Mouse (Mus musculus) testis, adult 2 months (tissue): ENCODE results near the gene Oxld1. TPM values are rescaled to one million over a fixed set of nuclear protein-coding genes. Genes with fewer than 3 reads are reported as not detected.
"Not testable (repeated sequence)": the region's sequence is repeated elsewhere in the genome, so short reads cannot be mapped to it uniquely, and the experiment has no call there.

ENCODE experiments used
- H3K27ac ChIP-seq: fragments of 200-500 bp; 2 replicates; pipeline ENCODE4 v1.5.1; 2012; ENCODE audit warnings: low read depth, low read length; ENCODE audit not compliant: control insufficient read depth, insufficient read depth
- H3K27me3 ChIP-seq: fragments of 200-500 bp; 2 replicates; pipeline ENCODE4 v1.6.1; 2012; ENCODE audit warnings: mild to moderate bottlenecking, low read length, moderate library complexity; ENCODE audit not compliant: control insufficient read depth, insufficient read depth
- H3K36me3 ChIP-seq: fragments of 200-500 bp; 2 replicates; pipeline ENCODE4 v1.6.1; 2012; ENCODE audit warnings: mild to moderate bottlenecking, low read length; ENCODE audit not compliant: control insufficient read depth, insufficient read depth
- H3K4me1 ChIP-seq: fragments of 200-500 bp; 2 replicates; pipeline ENCODE4 v1.6.1; 2012; ENCODE audit warnings: low read length; ENCODE audit not compliant: control insufficient read depth, insufficient read depth
- H3K4me3 ChIP-seq: fragments of 200-500 bp; 2 replicates; pipeline ENCODE4 v1.5.1; 2012; ENCODE audit warnings: low read depth, mild to moderate bottlenecking, low read length, moderate library complexity, mixed read lengths; ENCODE audit not compliant: control insufficient read depth
- CTCF ChIP-seq: fragments of 200-500 bp; IDR thresholded peaks from 2 replicates; pipeline ENCODE4 v1.5.1; 2012; ENCODE audit warnings: low read depth, mild to moderate bottlenecking, inconsistent platforms, low read length, moderate library complexity; ENCODE audit not compliant: control insufficient read depth, insufficient read depth, insufficient replicate concordance
- POLR2A ChIP-seq: fragments of 200-500 bp; IDR thresholded peaks from 2 replicates; pipeline ENCODE4 v1.6.1; 2012; ENCODE audit warnings: low read depth, mild to moderate bottlenecking, inconsistent platforms, low read length, moderate library complexity; ENCODE audit not compliant: control insufficient read depth
- polyA plus RNA-seq: library from polyadenylated mRNA; depleted of rRNA; stranded (reverse); fragments of >200 nt; gene quantifications from 2 replicates; pipeline ENCODE4 v1.2.3, GENCODE M21; 2012; rRNA removed

The Oxld1 gene
- polyA plus RNA-seq, 1 experiment, result 6.3 TPM

DNA sequence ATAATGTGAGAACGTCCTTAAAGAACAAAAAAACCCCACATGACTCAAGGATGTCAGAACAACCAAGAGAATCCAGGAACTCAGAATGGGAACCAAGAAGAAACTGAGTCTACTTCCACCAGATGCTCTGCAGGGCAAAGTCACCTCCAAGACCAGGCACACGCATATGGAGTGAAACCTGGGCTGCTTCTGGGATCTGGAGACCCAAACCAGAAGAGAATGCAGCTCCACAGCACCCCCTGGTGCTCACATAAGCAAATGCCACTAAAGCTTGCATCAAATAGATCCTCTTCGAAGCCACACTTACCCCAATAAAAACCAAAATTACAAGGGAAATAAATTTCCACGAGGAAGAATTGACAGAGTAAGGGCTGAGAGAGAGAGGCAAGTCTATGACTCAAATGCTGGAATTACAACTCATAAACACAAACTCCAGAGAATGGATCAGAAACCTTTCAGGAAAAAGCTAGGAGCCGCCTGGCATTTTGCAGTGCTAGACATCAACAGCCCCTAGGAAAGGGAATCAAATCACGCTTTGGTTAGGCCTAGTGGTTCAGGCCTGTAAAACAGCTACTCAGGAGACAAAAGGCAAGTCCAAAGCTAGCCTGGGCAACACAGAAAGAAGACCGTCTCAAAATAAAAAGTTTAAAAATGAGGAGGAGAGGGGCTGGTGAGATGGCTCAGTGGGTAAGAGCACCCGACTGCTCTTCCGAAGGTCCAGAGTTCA lies 34.1 kb downstream of the Oxld1 start:
- Histone ChIP-seq H3K27ac (peak overlapping the region; percentile 66), H3K4me1 (peaks cover 8% of the 10 kb centered on the region; the same call in 1 of the 2 replicates), H3K36me3 (peaks cover 5% of the 10 kb centered on the region), H3K4me3 (no peak overlapping the region), H3K27me3 (no peaks in the 10 kb centered on the region)
- TF ChIP-seq POLR2A (no peak), CTCF (peak; percentile 41; the same call in 1 of the 2 replicates)

DNA sequence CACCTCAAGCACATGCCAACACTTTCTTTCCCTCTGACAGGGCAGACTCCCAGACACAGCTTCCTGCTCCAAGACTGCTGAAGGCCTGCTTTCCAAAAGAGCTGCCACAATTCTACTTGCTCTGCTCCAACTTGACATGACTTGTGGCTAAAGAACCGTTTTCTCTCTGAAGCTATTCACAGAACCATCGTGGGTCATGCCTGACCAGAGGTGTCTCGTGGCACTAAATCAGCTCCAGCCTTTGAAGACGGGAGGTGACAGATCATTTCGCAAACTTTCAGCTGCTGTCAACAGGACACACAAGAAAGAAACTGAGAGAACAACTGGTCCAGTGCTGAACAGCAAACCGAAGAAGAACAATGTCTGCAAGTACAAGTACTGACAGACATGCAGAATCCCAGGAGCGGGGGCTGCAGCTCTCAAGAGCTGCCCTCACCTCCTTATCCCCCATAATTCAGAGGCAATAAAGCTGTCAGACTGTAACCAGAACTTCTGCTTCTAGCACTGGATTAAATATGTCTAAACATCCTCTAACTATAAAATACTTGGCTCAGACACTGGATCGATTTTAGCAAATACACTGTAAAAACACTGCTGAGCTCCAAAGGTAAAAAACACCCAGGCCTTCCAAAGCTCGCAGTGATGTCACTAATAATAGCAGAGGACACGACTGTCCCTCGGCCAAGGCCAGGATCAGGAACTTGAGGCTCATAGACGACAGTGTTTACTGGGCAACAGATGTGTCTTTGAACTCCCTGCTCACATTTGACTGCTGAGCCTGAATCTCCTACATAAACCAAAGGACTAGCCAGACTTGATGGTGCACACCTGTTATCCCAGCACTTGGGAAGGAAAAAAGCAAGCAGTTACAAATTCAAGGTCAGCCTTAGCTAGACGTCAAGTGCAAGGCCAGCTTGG lies 35.0 kb downstream of the Oxld1 start:
- no peaks in the 10 kb centered on the region for H3K27me3 ChIP-seq
- peaks cover 3% of the 10 kb centered on the region for H3K36me3 ChIP-seq
- peak overlapping the region; percentile 66 for H3K27ac ChIP-seq
- no peak overlapping the region for H3K4me3 ChIP-seq
- no peak for TF ChIP-seq CTCF
- no peak for TF ChIP-seq POLR2A
- peaks cover 8% of the 10 kb centered on the region; the same call in 1 of the 2 replicates for H3K4me1 ChIP-seq

DNA sequence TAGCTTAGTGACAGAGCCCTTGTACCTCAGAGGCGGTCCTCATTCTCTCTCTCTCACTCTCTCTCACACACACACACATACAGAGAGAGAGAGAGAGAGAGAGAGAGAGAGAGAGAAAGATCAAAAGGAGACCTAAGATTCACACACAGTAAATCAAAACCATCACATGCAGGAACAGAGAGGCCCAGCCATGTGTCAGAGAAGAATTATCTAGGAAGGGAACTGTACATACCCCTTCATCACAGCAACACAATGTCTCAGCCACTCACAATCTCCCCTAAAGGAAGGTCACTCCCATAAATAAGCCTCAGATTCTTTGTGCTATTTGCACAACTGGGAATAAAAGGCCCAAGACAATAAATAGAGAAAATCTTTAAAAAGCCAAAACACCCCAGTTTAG lies 39.3 kb downstream of the Oxld1 start:
- Histone ChIP-seq H3K27ac (peak overlapping the region; percentile 67), H3K4me3 (no peak overlapping the region), H3K36me3 (peaks cover 4% of the 10 kb centered on the region), H3K27me3 (no peaks in the 10 kb centered on the region), H3K4me1 (peaks cover 8% of the 10 kb centered on the region; the same call in 1 of the 2 replicates)
- TF ChIP-seq CTCF (no peak), POLR2A (no peak)

DNA sequence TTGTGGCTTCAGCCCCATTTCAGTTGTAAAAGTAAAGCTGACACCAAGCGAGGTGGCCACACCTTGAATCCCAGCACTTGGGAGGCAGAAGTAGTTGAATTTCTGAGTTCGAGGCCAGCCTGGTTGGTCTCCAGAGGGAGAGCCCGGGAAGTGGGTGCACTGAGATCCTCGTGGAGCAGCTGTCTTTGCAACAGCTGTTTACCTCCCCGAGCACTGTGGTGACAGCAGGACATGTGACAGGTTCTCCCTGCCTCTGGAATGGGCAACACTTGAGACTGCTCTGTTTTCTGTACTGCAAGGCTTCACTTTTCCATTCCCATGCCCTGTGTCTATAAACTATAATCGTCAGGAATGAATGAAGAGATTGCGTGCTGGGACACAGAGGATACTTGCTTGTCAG lies 40.0 kb downstream of the Oxld1 start:
- TF ChIP-seq CTCF, result no peak
- no peak for TF ChIP-seq POLR2A
- H3K36me3 ChIP-seq, result peaks cover 5% of the 10 kb centered on the region
- no peak overlapping the region for H3K4me3 ChIP-seq
- no peaks in the 10 kb centered on the region for H3K27me3 ChIP-seq
- H3K4me1 ChIP-seq, result peaks cover 8% of the 10 kb centered on the region; the same call in 1 of the 2 replicates
- H3K27ac ChIP-seq, result peak overlapping the region; percentile 19

DNA sequence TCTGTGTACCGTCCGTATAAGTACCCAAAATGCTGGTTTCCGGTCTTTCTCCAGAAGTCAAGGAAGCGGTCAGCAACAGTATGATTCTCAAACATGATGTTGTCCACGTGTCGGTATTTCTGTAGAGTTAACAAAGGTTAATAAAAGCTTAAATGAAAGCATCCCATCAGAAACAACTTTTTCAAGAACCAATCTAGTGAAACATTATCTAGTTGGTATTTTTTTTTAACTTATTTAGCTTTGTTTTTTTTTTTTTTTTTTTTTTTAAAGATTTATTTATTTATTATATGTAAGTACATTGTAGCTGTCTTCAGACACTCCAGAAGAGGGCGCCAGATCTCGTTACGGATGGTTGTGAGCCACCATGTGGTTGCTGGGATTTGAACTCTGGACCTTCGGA lies 44.2 kb downstream of the Oxld1 start:
- not testable (repeated sequence) for H3K36me3 ChIP-seq, H3K4me3 ChIP-seq, H3K27me3 ChIP-seq, H3K4me1 ChIP-seq, H3K27ac ChIP-seq

Other genes with a start within 250 kb of the Oxld1 start
- gene Bahcc1, start 225.1 kb downstream of the Oxld1 start, polyA plus RNA-seq, result 2.3 and 2.9 TPM in 2 replicates
- gene Actg1, start 109.5 kb downstream of the Oxld1 start, polyA plus RNA-seq, result 670 and 672 TPM in 2 replicates
- 1.6 and 2.1 TPM in 2 replicates for gene Fscn2, start 96.5 kb downstream of the Oxld1 start, polyA plus RNA-seq
- 57.8 and 67.1 TPM in 2 replicates for gene Faap100, start 79.3 kb downstream of the Oxld1 start, polyA plus RNA-seq
- gene Nploc4, start 20.4 kb downstream of the Oxld1 start, polyA plus RNA-seq, result 75.8 and 79.3 TPM in 2 replicates
- gene Tspan10, start 15.4 kb downstream of the Oxld1 start, polyA plus RNA-seq, result 0.47 and 0.51 TPM in 2 replicates
- 1.5 and 1.9 TPM in 2 replicates for gene Pde6g, start 4.6 kb downstream of the Oxld1 start, polyA plus RNA-seq
- gene Ccdc137, start within 50 bp of the Oxld1 start, polyA plus RNA-seq, result 5.6 and 6.9 TPM in 2 replicates
- 15.8 and 20.5 TPM in 2 replicates for gene Arl16, start 9.5 kb upstream of the Oxld1 start, polyA plus RNA-seq
- gene Mrpl12, start 26.5 kb upstream of the Oxld1 start, polyA plus RNA-seq, result 84.6 and 94.8 TPM in 2 replicates
- gene Slc25a10, start 33.8 kb upstream of the Oxld1 start, polyA plus RNA-seq, result 68.3 and 75.0 TPM in 2 replicates
- 0.07 and 0.18 TPM in 2 replicates for gene Gcgr, start 72.6 kb upstream of the Oxld1 start, polyA plus RNA-seq
- gene Mcrip1, start 91.7 kb upstream of the Oxld1 start, polyA plus RNA-seq, result 196 and 204 TPM in 2 replicates
- 31.2 and 31.6 TPM in 2 replicates for gene Ppp1r27, start 93.1 kb upstream of the Oxld1 start, polyA plus RNA-seq
- 46.7 and 55.1 TPM in 2 replicates for gene P4hb, start 115.2 kb upstream of the Oxld1 start, polyA plus RNA-seq
- 94.7 and 101 TPM in 2 replicates for gene Arhgdia, start 123.6 kb upstream of the Oxld1 start, polyA plus RNA-seq
- 22.8 and 23.6 TPM in 2 replicates for gene Alyref, start 140.3 kb upstream of the Oxld1 start, polyA plus RNA-seq
- 178 and 209 TPM in 2 replicates for gene Anapc11, start 140.4 kb upstream of the Oxld1 start, polyA plus RNA-seq
- gene Npb, start 150.4 kb upstream of the Oxld1 start, polyA plus RNA-seq, result 24.6 and 26.3 TPM in 2 replicates
- 106 and 116 TPM in 2 replicates for gene Pcyt2, start 159.9 kb upstream of the Oxld1 start, polyA plus RNA-seq
- 22.3 and 23.9 TPM in 2 replicates for gene Sirt7, start 167.2 kb upstream of the Oxld1 start, polyA plus RNA-seq
- 9.5 and 10.4 TPM in 2 replicates for gene Mafg, start 175.5 kb upstream of the Oxld1 start, polyA plus RNA-seq
- gene Pycr1, start 185.7 kb upstream of the Oxld1 start, polyA plus RNA-seq, result 0.98 and 1.5 TPM in 2 replicates
- gene Myadml2, start 190.1 kb upstream of the Oxld1 start, polyA plus RNA-seq, result 0.61 TPM in 1 of 2 replicates, not detected in the other
- 0.35 and 0.36 TPM in 2 replicates for gene Notum, start 203.1 kb upstream of the Oxld1 start, polyA plus RNA-seq
- gene Aspscr1, start 214.9 kb upstream of the Oxld1 start, polyA plus RNA-seq, result 234 and 253 TPM in 2 replicates